22 mouse cellular contexts compared by ENCODE assay signal in genomic region chr15:9714574-9715458, GRCm38 (mm10). TPM values are rescaled to one million over a fixed set of nuclear protein-coding genes. Genes with fewer than 3 reads are reported as not detected.
DNase-seq lines count a peak whose midpoint lies in the region; ATAC-seq and TF ChIP-seq lines count a peak whose summit lies in the region.
"Had no signal": no experiment of that assay in that cellular context is flagged by ENCODE, and none has a peak within 500 bp of the region (broad histone marks: within the 10 kb centered on the region; RNA-seq: fewer than 3 reads in every experiment).

No protein-coding gene starts in this region.

- H3K36me3 ChIP-seq in liver, embryonic 11.5 days (ENCODE audit: control insufficient read depth, insufficient read depth, low read length) = no peaks in the 10 kb centered on the region
- H3K36me3 ChIP-seq in liver, postnatal 0 days (replicated peaks; ENCODE audit: insufficient read depth, low read length) = no peaks in the 10 kb centered on the region
- no peaks in the 10 kb centered on the region for H3K36me3 ChIP-seq in splenic B cell, adult 2 months (ENCODE audit: control insufficient read depth, insufficient read depth, low read length, poor library complexity, severe bottlenecking)
- no peaks in the 10 kb centered on the region for H3K36me3 ChIP-seq in hindbrain, embryonic 10.5 days
- H3K36me3 ChIP-seq in forebrain, embryonic 13.5 days (ENCODE audit: poor library complexity, severe bottlenecking) = no peaks in the 10 kb centered on the region
- H3K36me3 ChIP-seq: embryonic facial prominence, embryonic 12.5 days; G1E; heart, embryonic 15.5 days; hindbrain, embryonic 13.5 days had no signal

- peaks cover 3% of the 10 kb centered on the region; the same call in 1 of the 2 replicates for H3K4me1 ChIP-seq in liver, embryonic 11.5 days (replicated peaks; ENCODE audit: control insufficient read depth, insufficient read depth, low read length)
- H3K4me1 ChIP-seq in liver, postnatal 0 days (ENCODE audit: insufficient read depth) = no peaks in the 10 kb centered on the region; the same call in 1 of the 2 replicates
- no peaks in the 10 kb centered on the region for H3K4me1 ChIP-seq in hindbrain, embryonic 10.5 days (replicated peaks)
- H3K4me1 ChIP-seq in forebrain, embryonic 13.5 days = no peaks in the 10 kb centered on the region
- H3K4me1 ChIP-seq: embryonic facial prominence, embryonic 12.5 days; heart, embryonic 15.5 days; hindbrain, embryonic 13.5 days had no signal

- ATAC-seq in liver, embryonic 11.5 days (replicated peaks; ENCODE audit: low FRiP score) = 0 out of 2 replicates have a peak, but pooled peaks have one; percentile 47
- peak; percentile 87 for ATAC-seq in common myeloid progenitor, adult 5-6 weeks (replicated peaks; ENCODE audit: low read depth, poor library complexity, severe bottlenecking)
- peak; percentile 64 for ATAC-seq in liver, postnatal 0 days
- no peak for ATAC-seq in forebrain, embryonic 13.5 days

- no peak overlapping the region for H3K4me2 ChIP-seq in liver, embryonic 11.5 days
- H3K4me2 ChIP-seq in liver, postnatal 0 days (ENCODE audit: low read depth, low read length) = no peak overlapping the region; the same call in 1 of the 2 replicates
- H3K4me2 ChIP-seq in forebrain, embryonic 13.5 days = no peak overlapping the region
- H3K4me2 ChIP-seq: embryonic facial prominence, embryonic 12.5 days; heart, embryonic 15.5 days; hindbrain, embryonic 13.5 days; lung, embryonic 14.5 days had no signal

- no peak for TF ChIP-seq CTCF in liver, postnatal 0 days (IDR thresholded peaks at IDR 0.05; ENCODE audit: low read depth)

- no peak overlapping the region for H3K9ac ChIP-seq in liver, embryonic 11.5 days (ENCODE audit: low read depth, low read length)
- H3K9ac ChIP-seq in liver, postnatal 0 days (replicated peaks) = no peak overlapping the region
- H3K9ac ChIP-seq in forebrain, embryonic 13.5 days = no peak overlapping the region
- H3K9ac ChIP-seq: embryonic facial prominence, embryonic 12.5 days; heart, embryonic 15.5 days; hindbrain, embryonic 13.5 days; lung, embryonic 14.5 days had no signal

- DNase-seq in liver, embryonic 11.5 days (ENCODE audit: low spot score) = no peak
- no peak for DNase-seq in liver
- DNase-seq in liver, postnatal 0 days = no peak
- peak; percentile 7 for DNase-seq in splenic B cell, adult 2 months (ENCODE audit: low read depth, low spot score)
- DNase-seq in hindbrain, embryonic 10.5 days (ENCODE audit: low spot score) = no peak
- no peak for DNase-seq in frontal cortex, postnatal 10 days (ENCODE audit: low spot score in 2 of 2)
- DNase-seq: adrenal gland, postnatal 25 days; cerebellum, postnatal 36 days; gastrocnemius, postnatal 36 days; kidney, adult 11 months; kidney, postnatal 4 days; layer of hippocampus, postnatal 36 days; lung, embryonic 14.5 days; right cerebral cortex, adult 18-20 months; thymus, postnatal 4 days had no signal

- no peak overlapping the region for H3K4me3 ChIP-seq in liver, embryonic 11.5 days (ENCODE audit: low read depth, low read length)
- H3K4me3 ChIP-seq in liver, postnatal 0 days (ENCODE audit: low read depth, low read length) = no peak overlapping the region
- H3K4me3 ChIP-seq in hindbrain, embryonic 10.5 days = no peak overlapping the region
- H3K4me3 ChIP-seq in forebrain, embryonic 13.5 days = no peak overlapping the region
- H3K4me3 ChIP-seq: embryonic facial prominence, embryonic 12.5 days; heart, embryonic 15.5 days; hindbrain, embryonic 13.5 days had no signal

- H3K27ac ChIP-seq in liver, embryonic 11.5 days (ENCODE audit: low read depth, low read length) = no peak overlapping the region
- H3K27ac ChIP-seq in liver, postnatal 0 days (ENCODE audit: low read depth) = no peak overlapping the region
- no peak overlapping the region for H3K27ac ChIP-seq in hindbrain, embryonic 10.5 days
- no peak overlapping the region for H3K27ac ChIP-seq in forebrain, embryonic 13.5 days
- H3K27ac ChIP-seq: embryonic facial prominence, embryonic 12.5 days; heart, embryonic 15.5 days; hindbrain, embryonic 13.5 days; stomach, postnatal 0 days had no signal

- TF ChIP-seq EP300 in liver, postnatal 0 days (IDR thresholded peaks at IDR 0.05; ENCODE audit: low read depth) = no peak

- 34% methylated on average over 7 of the region's 7 CpGs for WGBS in liver, embryonic 11.5 days
- WGBS in liver, postnatal 0 days (ENCODE audit: insufficient replicate concordance) = 28% methylated on average over 7 of the region's 7 CpGs
- 89% methylated on average over 7 of the region's 7 CpGs for WGBS in hindbrain, embryonic 10.5 days
- WGBS in forebrain, embryonic 13.5 days = 88% methylated on average over 7 of the region's 7 CpGs

- no peaks in the 10 kb centered on the region for H3K27me3 ChIP-seq in liver, embryonic 11.5 days (replicated peaks; ENCODE audit: control insufficient read depth, insufficient read depth, low read length)
- no peaks in the 10 kb centered on the region for H3K27me3 ChIP-seq in liver, postnatal 0 days (ENCODE audit: insufficient read depth, low read length)
- H3K27me3 ChIP-seq in splenic B cell, adult 2 months (ENCODE audit: control insufficient read depth, insufficient read depth, low read length, poor library complexity, severe bottlenecking) = no peaks in the 10 kb centered on the region
- no peaks in the 10 kb centered on the region for H3K27me3 ChIP-seq in hindbrain, embryonic 10.5 days (ENCODE audit: insufficient read depth, poor library complexity, severe bottlenecking)
- no peaks in the 10 kb centered on the region for H3K27me3 ChIP-seq in forebrain, embryonic 13.5 days
- H3K27me3 ChIP-seq: embryonic facial prominence, embryonic 12.5 days; heart, embryonic 15.5 days; hindbrain, embryonic 13.5 days had no signal

- H3K9me3 ChIP-seq in liver, embryonic 11.5 days (ENCODE audit: control insufficient read depth, low read length) = no peaks in the 10 kb centered on the region
- H3K9me3 ChIP-seq in liver, postnatal 0 days (ENCODE audit: low read length) = no peaks in the 10 kb centered on the region
- no peaks in the 10 kb centered on the region for H3K9me3 ChIP-seq in hindbrain, embryonic 10.5 days
- no peaks in the 10 kb centered on the region for H3K9me3 ChIP-seq in forebrain, embryonic 13.5 days (replicated peaks)
- H3K9me3 ChIP-seq: embryonic facial prominence, embryonic 12.5 days; G1E; heart, embryonic 15.5 days; hindbrain, embryonic 13.5 days had no signal

RNA-seq across cellular contexts. Expression of gene Spef2, which starts 33.9 kb away (rescaled TPM):
- 0.13 TPM in 1 of 2 replicates, not detected in the other for polyA plus RNA-seq in liver, embryonic 11.5 days (2014; fragmentation: Nextera tagmentation; extraction: Ambion mirVana)
- 2.6 TPM in 1 of 2 replicates, not detected in the other for total RNA-seq in common myeloid progenitor, adult 5-6 weeks (2017)
- polyA plus RNA-seq in liver, postnatal 0 days (2015; fragmentation: Nextera tagmentation; extraction: Ambion mirVana) = 0.12 and 0.20 TPM in 2 replicates
- 1.4 and 1.5 TPM in 2 replicates for polyA plus RNA-seq in hindbrain, embryonic 10.5 days (2016; fragmentation: Nextera tagmentation; extraction: Ambion mirVana)
- polyA plus RNA-seq in forebrain, embryonic 13.5 days (2015; fragmentation: Nextera tagmentation; extraction: Ambion mirVana) = 1.2 and 1.8 TPM in 2 replicates
- total RNA-seq: gastrocnemius, postnatal 36 days had no signal
- polyA plus RNA-seq: G1E had no signal
